Mouse (Mus musculus): ENCODE measurements around the gene Grik1.

The Grik1 gene

GRCm38 (mm10) chr16:88187433-88188037 lies 102.5 kb downstream of the Grik1 start:
- Histone ChIP-seq H3K36me3 (ENCODE audit: insufficient read depth, low read length) (no peaks in the 10 kb centered on the region), H3K9me3 (ENCODE audit: low read length) (no peaks in the 10 kb centered on the region), H3K4me3 (replicated peaks; ENCODE audit: low read length) (no peak overlapping the region), H3K27me3 (ENCODE audit: insufficient read depth, low read length) (no peaks in the 10 kb centered on the region), H3K4me1 (replicated peaks; ENCODE audit: low read depth, low read length) (no peaks in the 10 kb centered on the region)
- no peak for TF ChIP-seq POU5F1 (IDR thresholded peaks at IDR 0.05; ENCODE audit: borderline replicate concordance, low read length)
- TF ChIP-seq NANOG (IDR thresholded peaks at IDR 0.05; ENCODE audit: borderline replicate concordance, low read length), result no peak
- no peak for TF ChIP-seq CTCF (conservative IDR thresholded peaks at IDR 0.05; ENCODE audit: low read length)

GRCm38 (mm10) chr16:88178813-88179212 lies 111.3 kb downstream of the Grik1 start:
- Histone ChIP-seq H3K9me3 (ENCODE audit: low read length) (no peaks in the 10 kb centered on the region), H3K36me3 (ENCODE audit: insufficient read depth, low read length) (no peaks in the 10 kb centered on the region), H3K27me3 (ENCODE audit: insufficient read depth, low read length) (no peaks in the 10 kb centered on the region), H3K4me1 (replicated peaks; ENCODE audit: low read depth, low read length) (no peaks in the 10 kb centered on the region), H3K4me3 (replicated peaks; ENCODE audit: low read length) (no peak overlapping the region)
- TF ChIP-seq CTCF (conservative IDR thresholded peaks at IDR 0.05; ENCODE audit: low read length), result no peak
- no peak for TF ChIP-seq NANOG (IDR thresholded peaks at IDR 0.05; ENCODE audit: borderline replicate concordance, low read length)
- no peak for TF ChIP-seq POU5F1 (IDR thresholded peaks at IDR 0.05; ENCODE audit: borderline replicate concordance, low read length)

GRCm38 (mm10) chr16:88177364-88177763 lies 112.7 kb downstream of the Grik1 start:
- Histone ChIP-seq H3K4me1 (replicated peaks; ENCODE audit: low read depth, low read length) (no peaks in the 10 kb centered on the region), H3K4me3 (replicated peaks; ENCODE audit: low read length) (no peak overlapping the region)
- TF ChIP-seq CTCF (conservative IDR thresholded peaks at IDR 0.05; ENCODE audit: low read length) (no peak), NANOG (IDR thresholded peaks at IDR 0.05; ENCODE audit: borderline replicate concordance, low read length) (no peak), POU5F1 (IDR thresholded peaks at IDR 0.05; ENCODE audit: borderline replicate concordance, low read length) (no peak)

GRCm38 (mm10) chr16:88174083-88174721 lies 115.9 kb downstream of the Grik1 start:
- H3K4me3 ChIP-seq (replicated peaks; ENCODE audit: low read length), result no peak overlapping the region
- TF ChIP-seq CTCF (conservative IDR thresholded peaks at IDR 0.05; ENCODE audit: low read length) (no peak), NANOG (IDR thresholded peaks at IDR 0.05; ENCODE audit: borderline replicate concordance, low read length) (no peak), POU5F1 (IDR thresholded peaks at IDR 0.05; ENCODE audit: borderline replicate concordance, low read length) (no peak)

More at GRCm38 (mm10) chr16:88177364-88177763, 112.7 kb downstream of the Grik1 start:
- Histone ChIP-seq H3K9me3 (ENCODE audit: low read length) (no peaks in the 10 kb centered on the region), H3K36me3 (ENCODE audit: insufficient read depth, low read length) (no peaks in the 10 kb centered on the region), H3K27me3 (ENCODE audit: insufficient read depth, low read length) (no peaks in the 10 kb centered on the region)

GRCm38 (mm10) chr16:88166547-88166946 lies 123.5 kb downstream of the Grik1 start:
- H3K27me3 ChIP-seq (ENCODE audit: insufficient read depth, low read length), result no peaks in the 10 kb centered on the region
- TF ChIP-seq NANOG (IDR thresholded peaks at IDR 0.05; ENCODE audit: borderline replicate concordance, low read length) (no peak), POU5F1 (IDR thresholded peaks at IDR 0.05; ENCODE audit: borderline replicate concordance, low read length) (no peak), CTCF (conservative IDR thresholded peaks at IDR 0.05; ENCODE audit: low read length) (no peak)
- no peak overlapping the region for H3K4me3 ChIP-seq (replicated peaks; ENCODE audit: low read length)
- no peaks in the 10 kb centered on the region for H3K4me1 ChIP-seq (replicated peaks; ENCODE audit: low read depth, low read length)
- no peaks in the 10 kb centered on the region for H3K9me3 ChIP-seq (ENCODE audit: low read length)
- no peaks in the 10 kb centered on the region for H3K36me3 ChIP-seq (ENCODE audit: insufficient read depth, low read length)

More at GRCm38 (mm10) chr16:88174083-88174721, 115.9 kb downstream of the Grik1 start:
- no peaks in the 10 kb centered on the region for H3K9me3 ChIP-seq (ENCODE audit: low read length)
- H3K36me3 ChIP-seq (ENCODE audit: insufficient read depth, low read length), result no peaks in the 10 kb centered on the region
- no peaks in the 10 kb centered on the region for H3K4me1 ChIP-seq (replicated peaks; ENCODE audit: low read depth, low read length)
- no peaks in the 10 kb centered on the region for H3K27me3 ChIP-seq (ENCODE audit: insufficient read depth, low read length)

- Histone ChIP-seq H3K9me3 (ENCODE audit: low read length) (no peaks in the 10 kb centered on the region), H3K4me3 (replicated peaks; ENCODE audit: low read length) (no peak overlapping the region), H3K27me3 (ENCODE audit: insufficient read depth, low read length) (no peaks in the 10 kb centered on the region), H3K36me3 (ENCODE audit: insufficient read depth, low read length) (no peaks in the 10 kb centered on the region), H3K4me1 (replicated peaks; ENCODE audit: low read depth, low read length) (no peaks in the 10 kb centered on the region)
- TF ChIP-seq CTCF (conservative IDR thresholded peaks at IDR 0.05; ENCODE audit: low read length) (no peak), POU5F1 (IDR thresholded peaks at IDR 0.05; ENCODE audit: borderline replicate concordance, low read length) (no peak)
Measured at GRCm38 (mm10) chr16:88142574-88142973, 147.5 kb downstream of the Grik1 start.

- Histone ChIP-seq H3K36me3 (ENCODE audit: insufficient read depth, low read length) (no peaks in the 10 kb centered on the region), H3K4me1 (replicated peaks; ENCODE audit: low read depth, low read length) (no peaks in the 10 kb centered on the region), H3K9me3 (ENCODE audit: low read length) (no peaks in the 10 kb centered on the region), H3K4me3 (replicated peaks; ENCODE audit: low read length) (no peak overlapping the region), H3K27me3 (ENCODE audit: insufficient read depth, low read length) (no peaks in the 10 kb centered on the region)
- TF ChIP-seq CTCF (conservative IDR thresholded peaks at IDR 0.05; ENCODE audit: low read length) (no peak), NANOG (IDR thresholded peaks at IDR 0.05; ENCODE audit: borderline replicate concordance, low read length) (no peak), POU5F1 (IDR thresholded peaks at IDR 0.05; ENCODE audit: borderline replicate concordance, low read length) (no peak)
Measured at GRCm38 (mm10) chr16:88142136-88142535, 147.9 kb downstream of the Grik1 start.

- Histone ChIP-seq H3K9me3 (ENCODE audit: low read length) (no peaks in the 10 kb centered on the region), H3K27me3 (ENCODE audit: insufficient read depth, low read length) (no peaks in the 10 kb centered on the region), H3K4me3 (replicated peaks; ENCODE audit: low read length) (no peak overlapping the region), H3K36me3 (ENCODE audit: insufficient read depth, low read length) (no peaks in the 10 kb centered on the region), H3K4me1 (replicated peaks; ENCODE audit: low read depth, low read length) (no peaks in the 10 kb centered on the region)
- no peak for TF ChIP-seq NANOG (IDR thresholded peaks at IDR 0.05; ENCODE audit: borderline replicate concordance, low read length)
- TF ChIP-seq POU5F1 (IDR thresholded peaks at IDR 0.05; ENCODE audit: borderline replicate concordance, low read length), result no peak
- TF ChIP-seq CTCF (conservative IDR thresholded peaks at IDR 0.05; ENCODE audit: low read length), result no peak
Measured at GRCm38 (mm10) chr16:88141594-88141993, 148.5 kb downstream of the Grik1 start.
